Mouse (Mus musculus) limb, embryonic 14.5 days (tissue): ENCODE measurements around the gene Vps41. TPM values are rescaled to one million over a fixed set of nuclear protein-coding genes. Genes with fewer than 3 reads are reported as not detected.

ENCODE experiments used
- ATAC-seq: fragments of 200-750 bp; cut with Nextera tagmentation; 2 replicates; pipeline ENCODE4 v1.8.0; 2017; ENCODE audit warnings: low read depth, moderate number of reproducible peaks, moderate TSS enrichment; ENCODE audit not compliant: low FRiP score
- DNase-seq: peaks from one replicate; pipeline ENCODE4 v3.0.0-alpha.2; 2015; ENCODE audit warnings: low spot score
- H3K27ac ChIP-seq: fragments of 300-500 bp; sonication (generic); replicated peaks from 2 replicates; pipeline ENCODE4 v1.5.1; 2014; ENCODE audit warnings: low read depth, mild to moderate bottlenecking, low read length, moderate library complexity, mixed read lengths
- H3K27me3 ChIP-seq: fragments of 300-500 bp; sonication (generic); 2 replicates; pipeline ENCODE4 v1.6.1; 2014; ENCODE audit warnings: low read length, mixed read lengths; ENCODE audit not compliant: control insufficient read depth, insufficient read depth
- H3K36me3 ChIP-seq: fragments of 300-500 bp; sonication (generic); 2 replicates; pipeline ENCODE4 v1.6.1; 2014; ENCODE audit warnings: mild to moderate bottlenecking, low read length, moderate library complexity, mixed read lengths; ENCODE audit not compliant: control insufficient read depth, insufficient read depth
- H3K4me1 ChIP-seq: fragments of 300-500 bp; sonication (generic); 2 replicates; pipeline ENCODE4 v1.6.1; 2014; ENCODE audit warnings: antibody characterized with exemption, low read length, mixed read lengths; ENCODE audit not compliant: control insufficient read depth, insufficient read depth
- H3K4me2 ChIP-seq: fragments of 300-500 bp; sonication (generic); replicated peaks from 2 replicates; pipeline ENCODE4 v1.6.1; 2014; ENCODE audit warnings: low read depth, mild to moderate bottlenecking, low read length, moderate library complexity; ENCODE audit not compliant: severe bottlenecking
- H3K4me3 ChIP-seq: fragments of 300-500 bp; sonication (generic); replicated peaks from 2 replicates; pipeline ENCODE4 v1.5.1; 2014; ENCODE audit warnings: low read length
- H3K9ac ChIP-seq: fragments of 300-500 bp; sonication (generic); 2 replicates; pipeline ENCODE4 v1.6.1; 2014; ENCODE audit warnings: mild to moderate bottlenecking, low read depth, low read length, moderate library complexity; ENCODE audit not compliant: severe bottlenecking
- H3K9me3 ChIP-seq: fragments of 300-500 bp; sonication (generic); 2 replicates; pipeline ENCODE4 v1.6.1; 2016; ENCODE audit warnings: low read length; ENCODE audit not compliant: control insufficient read depth
- POLR2A ChIP-seq: fragments of 200-500 bp; IDR thresholded peaks from 2 replicates; pipeline ENCODE4 v1.8.0; 2012; ENCODE audit warnings: inconsistent platforms, mild to moderate bottlenecking, moderate library complexity, borderline replicate concordance; ENCODE audit not compliant: insufficient read depth, insufficient read length; ENCODE audit errors: extremely low read depth
- WGBS: fragments of 180-500 bp; shearing (Covaris S2); extraction: QIAGEN DNeasy Blood & Tissue Kit; methylation state at CpG from one replicate; pipeline ENCODE4 v1.1.7; 2014; 5-methylcytosine and 5-hydroxymethylcytosine counted together
- polyA plus RNA-seq, 2 experiments: library from polyadenylated mRNA; depleted of rRNA in 1 of 2; stranded (reverse) in 1 of 2; unstranded in 1 of 2; fragments of >200 nt; fragmentation: Nextera tagmentation in 1 of 2; extraction: Ambion mirVana in 1 of 2; gene quantifications; 2 replicates each; pipeline versions ENCODE4 v1.2.1 to v1.2.3; 2012 to 2014

Gene Vps41
- polyA plus RNA-seq, 2 experiments = 39.8 to 68.5 TPM

GRCm38 (mm10) chr13:18730666-18731065 lies 13.6 kb downstream of the Vps41 start:
- ATAC-seq (no peak), DNase-seq (no peak)
- 88% methylated on average over 3 of the region's 3 CpGs for WGBS
- Histone ChIP-seq H3K4me1 (no peaks in the 10 kb centered on the region), H3K9me3 (no peaks in the 10 kb centered on the region), H3K9ac (no peak overlapping the region), H3K27me3 (no peaks in the 10 kb centered on the region), H3K4me3 (no peak overlapping the region), H3K27ac (no peak overlapping the region), H3K36me3 (no peaks in the 10 kb centered on the region), H3K4me2 (no peak overlapping the region)
- TF ChIP-seq POLR2A = no peak

DNA sequence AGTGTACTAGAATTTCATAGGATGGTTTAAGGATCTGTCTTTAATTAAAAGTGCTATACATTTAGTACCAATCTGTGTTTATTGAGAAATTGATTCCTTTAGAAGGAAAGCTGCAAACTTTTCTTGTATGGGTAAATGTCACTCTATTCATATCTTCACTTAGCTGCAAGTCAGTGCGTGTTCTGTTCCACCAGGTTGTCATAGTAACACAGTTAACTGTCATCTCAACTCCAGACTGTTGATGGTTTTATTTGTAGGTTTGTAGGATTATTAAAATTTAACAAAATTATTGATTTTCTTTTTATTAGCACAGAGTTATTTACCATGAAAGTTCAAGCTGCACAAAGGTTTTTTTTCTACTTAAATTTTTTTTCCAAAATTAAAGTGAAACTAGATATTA lies 19.5 kb downstream of the Vps41 start:
- no peak overlapping the region for H3K4me2 ChIP-seq
- WGBS = 55% methylated on average over 1 of the region's 1 CpGs
- TF ChIP-seq POLR2A = no peak
- H3K36me3 ChIP-seq = peaks cover 19% of the 10 kb centered on the region
- no peaks in the 10 kb centered on the region for H3K4me1 ChIP-seq
- no peak overlapping the region for H3K9ac ChIP-seq
- H3K4me3 ChIP-seq = no peak overlapping the region
- no peak overlapping the region for H3K27ac ChIP-seq
- ATAC-seq (no peak), DNase-seq (no peak)
- peaks cover 5% of the 10 kb centered on the region; the same call in 1 of the 2 replicates for H3K9me3 ChIP-seq
- no peaks in the 10 kb centered on the region for H3K27me3 ChIP-seq

DNA sequence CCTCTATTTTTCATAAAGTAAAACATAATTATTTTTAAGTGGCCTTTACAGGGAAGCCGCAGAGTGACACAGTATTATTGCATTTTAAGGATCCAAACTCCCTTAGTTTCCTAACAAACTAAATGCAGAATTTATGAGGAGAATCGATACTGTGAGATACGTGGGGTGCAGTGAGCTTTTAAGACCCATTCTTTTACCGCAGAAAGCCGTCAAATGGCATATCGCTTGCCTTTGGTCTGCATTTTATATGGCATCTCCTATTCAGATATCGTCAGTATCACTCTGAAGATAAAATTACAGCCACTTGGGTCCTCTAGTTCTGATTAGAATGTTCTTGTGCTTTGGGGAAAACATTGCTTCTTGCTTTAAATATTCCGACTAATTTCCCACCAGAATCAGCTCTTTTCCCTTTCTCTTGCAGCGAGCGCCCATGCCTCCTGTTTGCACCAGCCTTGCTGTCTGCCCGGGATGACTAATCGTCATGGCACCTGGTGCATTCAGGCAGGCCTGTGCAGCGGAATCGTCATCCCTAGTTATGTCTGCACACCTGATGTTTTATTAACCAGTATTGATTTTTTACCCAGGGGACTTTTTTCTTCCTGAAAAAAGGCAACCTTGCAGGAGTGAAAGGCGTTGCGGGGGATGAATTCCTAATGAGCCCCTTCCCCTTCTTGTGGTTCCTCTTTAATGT lies 26.6 kb downstream of the Vps41 start:
- ATAC-seq (no peak), DNase-seq (no peak)
- H3K4me2 ChIP-seq = no peak overlapping the region
- WGBS = 77% methylated on average over 16 of the region's 16 CpGs
- TF ChIP-seq POLR2A = no peak
- no peaks in the 10 kb centered on the region for H3K27me3 ChIP-seq
- no peak overlapping the region for H3K27ac ChIP-seq
- no peak overlapping the region for H3K9ac ChIP-seq
- H3K9me3 ChIP-seq = peaks cover 5% of the 10 kb centered on the region; the same call in 1 of the 2 replicates
- peaks cover 25% of the 10 kb centered on the region for H3K36me3 ChIP-seq
- H3K4me1 ChIP-seq = no peaks in the 10 kb centered on the region
- no peak overlapping the region for H3K4me3 ChIP-seq

DNA sequence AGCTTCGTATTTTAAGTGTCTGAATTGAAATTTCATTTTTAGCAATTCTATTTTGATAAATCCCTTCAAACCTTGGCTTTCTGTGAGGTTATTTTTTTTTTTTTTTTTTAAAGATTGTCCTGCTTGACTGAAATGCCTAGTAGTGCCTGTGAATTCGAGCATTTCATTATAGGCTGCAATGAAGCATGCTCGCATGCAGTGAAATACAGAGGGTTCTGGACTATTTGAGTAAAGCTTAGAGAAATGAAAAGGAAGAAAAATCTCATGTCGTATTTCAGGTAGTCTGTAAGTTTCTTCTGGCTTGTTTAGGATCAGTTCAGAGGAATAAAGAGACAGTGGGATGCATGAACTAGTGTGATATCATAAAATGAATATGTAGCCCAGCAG lies 27.2 kb downstream of the Vps41 start:
- H3K27ac ChIP-seq = no peak overlapping the region
- WGBS = 84% methylated on average over 4 of the region's 4 CpGs
- DNase-seq = no peak

DNA sequence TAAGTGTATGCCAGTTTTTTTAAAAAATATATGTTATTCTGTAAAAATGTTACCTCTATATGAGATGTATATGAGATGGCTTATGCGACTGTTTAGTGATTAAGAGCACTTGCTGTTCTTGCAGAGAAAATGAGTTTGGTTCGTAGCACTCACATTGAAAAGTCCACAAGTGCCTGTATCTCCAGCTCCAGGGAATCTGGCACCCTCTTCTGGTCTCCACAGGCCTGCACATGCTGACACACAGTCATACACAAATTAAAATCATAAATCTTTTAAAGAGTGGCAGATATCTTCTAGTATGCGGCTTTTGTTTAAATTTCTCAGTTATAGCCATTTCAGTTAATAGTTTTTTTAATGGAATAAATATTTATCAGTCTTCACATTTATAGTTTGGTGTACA lies 40.9 kb downstream of the Vps41 start:
- no peak for ATAC-seq
- no peak overlapping the region for H3K9ac ChIP-seq
- no peak for TF ChIP-seq POLR2A
- no peak overlapping the region for H3K27ac ChIP-seq
- H3K27me3 ChIP-seq = no peaks in the 10 kb centered on the region
- no peak for DNase-seq
- no peaks in the 10 kb centered on the region for H3K36me3 ChIP-seq
- 74% methylated on average over 3 of the region's 3 CpGs for WGBS
- H3K4me3 ChIP-seq = no peak overlapping the region
- no peaks in the 10 kb centered on the region for H3K9me3 ChIP-seq
- H3K4me2 ChIP-seq = no peak overlapping the region
- no peaks in the 10 kb centered on the region for H3K4me1 ChIP-seq

More for the DNA sequence above, 27.2 kb downstream of the Vps41 start:
- TF ChIP-seq POLR2A = no peak
- peaks cover 25% of the 10 kb centered on the region for H3K36me3 ChIP-seq
- H3K4me1 ChIP-seq = no peaks in the 10 kb centered on the region
- no peak overlapping the region for H3K4me2 ChIP-seq
- H3K27me3 ChIP-seq = no peaks in the 10 kb centered on the region
- peaks cover 5% of the 10 kb centered on the region; the same call in 1 of the 2 replicates for H3K9me3 ChIP-seq
- no peak overlapping the region for H3K4me3 ChIP-seq
- no peak for ATAC-seq
- no peak overlapping the region for H3K9ac ChIP-seq
